ENCODE assay signal across 23 mouse cellular contexts in the genomic region with DNA sequence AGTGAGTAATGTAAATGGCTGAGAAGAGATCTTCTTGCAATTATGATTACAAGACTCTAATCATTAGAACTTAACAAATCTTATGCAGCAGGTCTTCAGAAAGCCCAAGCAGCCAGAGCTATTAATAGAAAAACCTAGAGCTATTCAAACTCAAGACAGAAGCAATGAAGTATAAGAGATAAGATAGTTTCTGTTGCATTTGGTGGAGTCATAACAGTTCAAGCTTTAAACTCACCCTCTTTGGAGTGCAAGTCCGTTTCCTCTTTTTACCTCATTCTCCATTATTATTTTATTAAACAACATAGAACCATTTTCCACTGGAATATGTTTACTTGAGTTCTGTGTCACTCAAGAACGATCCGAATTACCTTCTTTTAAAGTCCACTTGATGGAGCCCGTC. TPM values are rescaled to one million over a fixed set of nuclear protein-coding genes. Genes with fewer than 3 reads are reported as not detected.
DNase-seq lines count a peak whose midpoint lies in the region; ATAC-seq and TF ChIP-seq lines count a peak whose summit lies in the region.
"Had no signal": no experiment of that assay in that cellular context is flagged by ENCODE, and none has a peak within 500 bp of the region (broad histone marks: within the 10 kb centered on the region; RNA-seq: fewer than 3 reads in every experiment).

No protein-coding gene starts in this region.

- peaks cover 2% of the 10 kb centered on the region; the same call in 1 of the 2 replicates for H3K79me2 ChIP-seq in MEL (ENCODE audit: control insufficient read depth, insufficient read depth, low read length, poor library complexity)

- DNase-seq in G1E (ENCODE audit: low spot score) (no peak), MEL (ENCODE audit: low read depth, low spot score) (peak; percentile 84)
- DNase-seq in thymus, adult 18-20 months: no peak
- no peak for DNase-seq in embryonic facial prominence, embryonic 10.5 days (ENCODE audit: low spot score)
- DNase-seq: adrenal gland, adult 8-10 months; adrenal gland, postnatal 14 days; adrenal gland, postnatal 36 days; cerebellum, adult 11-12 months; cerebellum, adult 2 months; cerebellum, adult 9-10 months; cerebellum, postnatal 10 days; cerebellum, postnatal 25 days had no signal

- no peak for TF ChIP-seq POLR2A in MEL (IDR thresholded peaks at IDR 0.05; ENCODE audit: control insufficient read depth in 1 of 2, insufficient read depth in 1 of 2, low read depth in 1 of 2, low read length in 2 of 2, poor library complexity in 1 of 2)

- no peaks in the 10 kb centered on the region for H3K9me3 ChIP-seq in G1E (replicated peaks)
- H3K9me3 ChIP-seq in MEL (replicated peaks; ENCODE audit: insufficient read depth, low read length): no peaks in the 10 kb centered on the region
- no peaks in the 10 kb centered on the region for H3K9me3 ChIP-seq in embryonic facial prominence, embryonic 10.5 days
- H3K9me3 ChIP-seq: embryonic facial prominence, embryonic 13.5 days; embryonic facial prominence, embryonic 15.5 days; forebrain, embryonic 10.5 days; forebrain, embryonic 12.5 days had no signal

- no peak for TF ChIP-seq CTCF in G1E (IDR thresholded peaks at IDR 0.05; ENCODE audit: low read depth, low read length)
- TF ChIP-seq CTCF in MEL (IDR thresholded peaks at IDR 0.05 in 2 of 3, conservative IDR thresholded peaks at IDR 0.05 in 1 of 3; ENCODE audit: control insufficient read depth in 1 of 3, insufficient read depth in 1 of 3, low read depth in 2 of 3, low read length in 3 of 3, poor library complexity in 1 of 3, severe bottlenecking in 1 of 3): no peak

- peak overlapping the region; percentile 12 for H3K9ac ChIP-seq in MEL (ENCODE audit: control insufficient read depth, low read depth, low read length, poor library complexity, severe bottlenecking)
- H3K9ac ChIP-seq: embryonic facial prominence, embryonic 13.5 days; embryonic facial prominence, embryonic 15.5 days; forebrain, embryonic 12.5 days had no signal

- H3K4me3 ChIP-seq in G1E (ENCODE audit: low read depth, low read length) (no peak overlapping the region; the same call in 1 of the 2 replicates), MEL (ENCODE audit: control insufficient read depth in 1 of 2, insufficient read depth in 1 of 2, low read depth in 2 of 2, low read length in 2 of 2) (no peak overlapping the region)
- H3K4me3 ChIP-seq in embryonic facial prominence, embryonic 10.5 days: no peak overlapping the region
- H3K4me3 ChIP-seq: embryonic facial prominence, embryonic 13.5 days; embryonic facial prominence, embryonic 15.5 days; erythroblast, embryonic 14.5 days; forebrain, embryonic 10.5 days; forebrain, embryonic 12.5 days had no signal

- H3K27me3 ChIP-seq in G1E (ENCODE audit: insufficient read depth, low read length): no peaks in the 10 kb centered on the region
- H3K27me3 ChIP-seq in MEL (ENCODE audit: control insufficient read depth in 1 of 2, insufficient read depth in 2 of 2, low read length in 2 of 2): no peaks in the 10 kb centered on the region
- no peaks in the 10 kb centered on the region for H3K27me3 ChIP-seq in embryonic facial prominence, embryonic 10.5 days (replicated peaks; ENCODE audit: low read depth, poor library complexity, severe bottlenecking)
- H3K27me3 ChIP-seq: embryonic facial prominence, embryonic 13.5 days; embryonic facial prominence, embryonic 15.5 days; forebrain, embryonic 12.5 days; Patski had no signal

- H3K36me3 ChIP-seq in G1E (replicated peaks) (peaks cover 47% of the 10 kb centered on the region), MEL (ENCODE audit: control insufficient read depth in 1 of 2, insufficient read depth in 2 of 2, low read length in 2 of 2) (peaks cover 2 to 38% of the 10 kb centered on the region in 2 experiments; a peak in 3 of 4 replicates)
- H3K36me3 ChIP-seq in embryonic facial prominence, embryonic 10.5 days (replicated peaks): no peaks in the 10 kb centered on the region; the same call in 1 of the 2 replicates
- H3K36me3 ChIP-seq: embryonic facial prominence, embryonic 15.5 days; forebrain, embryonic 12.5 days had no signal

- no peak for TF ChIP-seq RAD21 in MEL (IDR thresholded peaks at IDR 0.05; ENCODE audit: low read depth, low read length)

- peaks cover 45% of the 10 kb centered on the region for H3K4me1 ChIP-seq in G1E (ENCODE audit: insufficient read depth, low read depth, low read length)
- peaks cover 17 to 24% of the 10 kb centered on the region in 2 experiments for H3K4me1 ChIP-seq in MEL (ENCODE audit: control insufficient read depth in 1 of 2, insufficient read depth in 2 of 2, low read length in 2 of 2)
- H3K4me1 ChIP-seq in embryonic facial prominence, embryonic 10.5 days: 0 out of 2 replicates have a peak, but pooled peaks cover 6% of the 10 kb centered on the region
- H3K4me1 ChIP-seq: embryonic facial prominence, embryonic 13.5 days; forebrain, embryonic 10.5 days; forebrain, embryonic 12.5 days had no signal

- ATAC-seq in G1E (ENCODE audit: extremely low read depth, insufficient number of reproducible peaks, low FRiP score, poor library complexity, severe bottlenecking): peak; percentile 22; the same call in 1 of the 2 replicates
- 0 out of 2 replicates have a peak, but pooled peaks have one; percentile 37 for ATAC-seq in megakaryocyte progenitor cell, adult 5-6 weeks (replicated peaks; ENCODE audit: poor library complexity)
- ATAC-seq in frontal cortex, adult (ENCODE audit: low TSS enrichment): no peak
- ATAC-seq: activated CD4-positive, CD25-positive, alpha-beta regulatory T cell, adult 4 months; forebrain, embryonic 14.5 days; forebrain, embryonic 16.5 days; Patski had no signal

- peak; percentile 85 to 89 for TF ChIP-seq EP300 in MEL (IDR thresholded peaks at IDR 0.05; ENCODE audit: low read depth in 1 of 2, low read length in 2 of 2)

- peak overlapping the region; percentile 73 for H3K27ac ChIP-seq in MEL (ENCODE audit: control insufficient read depth, low read depth, low read length)
- H3K27ac ChIP-seq in embryonic facial prominence, embryonic 10.5 days (replicated peaks): no peak overlapping the region
- H3K27ac ChIP-seq: embryonic facial prominence, embryonic 13.5 days; embryonic facial prominence, embryonic 15.5 days; forebrain, embryonic 10.5 days; forebrain, embryonic 12.5 days had no signal

- WGBS in embryonic facial prominence, embryonic 10.5 days: 91% methylated on average over 4 of the region's 4 CpGs

TF ChIP-seq in MEL, 35 proteins besides CTCF, POLR2A, EP300 and RAD21 (continues in another document):
- TF ChIP-seq NELFE (IDR thresholded peaks at IDR 0.05; ENCODE audit: low read depth, low read length) (no peak), MXI1 (IDR thresholded peaks at IDR 0.05; ENCODE audit: low read depth, low read length) (peak; percentile 37; the same call in 1 of the 2 replicates), ETS1 (IDR thresholded peaks at IDR 0.05; ENCODE audit: low read depth, low read length) (peak; percentile 92), ELF1 (IDR thresholded peaks at IDR 0.05; ENCODE audit: low read depth, low read length) (peak; percentile 23; the same call in 1 of the 2 replicates), UBTF (IDR thresholded peaks at IDR 0.05; ENCODE audit: borderline replicate concordance, insufficient read depth, low read depth, low read length) (no peak), MYC (IDR thresholded peaks at IDR 0.05; ENCODE audit: low read depth, low read length) (peak; percentile 73; the same call in 1 of the 2 replicates), CHD1 (IDR thresholded peaks at IDR 0.05; ENCODE audit: low read depth, low read length) (no peak), GABPA (IDR thresholded peaks at IDR 0.05; ENCODE audit: low read depth, low read length) (no peak), MAZ (IDR thresholded peaks at IDR 0.05; ENCODE audit: low read depth, low read length) (0 out of 2 replicates have a peak, but pooled peaks have one; percentile 58), TBP (IDR thresholded peaks at IDR 0.05; ENCODE audit: low read depth, low read length) (no peak), USF1 (IDR thresholded peaks at IDR 0.05; ENCODE audit: low read depth, low read length) (no peak), TCF12 (IDR thresholded peaks at IDR 0.05; ENCODE audit: low read depth, low read length) (peak; percentile 86), ZNF384 (IDR thresholded peaks at IDR 0.05; ENCODE audit: low read depth, low read length) (peak; percentile 35; the same call in 1 of the 2 replicates), NRF1 (IDR thresholded peaks at IDR 0.05; ENCODE audit: insufficient read depth, low read depth, low read length, poor library complexity, severe bottlenecking) (no peak), MAX (IDR thresholded peaks at IDR 0.05; ENCODE audit: low read length) (no peak), SMC3 (IDR thresholded peaks at IDR 0.05; ENCODE audit: low read depth, low read length) (no peak), MYB (IDR thresholded peaks at IDR 0.05; ENCODE audit: low read depth, low read length) (peak; percentile 71; the same call in 1 of the 2 replicates), SIN3A (IDR thresholded peaks at IDR 0.05; ENCODE audit: low read length) (peak; percentile 83), BHLHE40 (IDR thresholded peaks at IDR 0.05; ENCODE audit: borderline replicate concordance, low read depth, low read length) (no peak), MEF2A (IDR thresholded peaks at IDR 0.05; ENCODE audit: extremely low read depth, insufficient replicate concordance, low read depth, low read length, poor library complexity, severe bottlenecking) (peak; percentile 99), POLR2AphosphoS5 (IDR thresholded peaks at IDR 0.05; ENCODE audit: borderline replicate concordance, low read depth, low read length) (no peak), ZKSCAN1 (IDR thresholded peaks at IDR 0.05; ENCODE audit: low read depth, low read length) (no peak), GATA1 (IDR thresholded peaks at IDR 0.05; ENCODE audit: low read depth, low read length) (peak; percentile 86), ZC3H11A (IDR thresholded peaks at IDR 0.05; ENCODE audit: low read depth, low read length) (no peak), KAT2A (conservative IDR thresholded peaks at IDR 0.05; ENCODE audit: low read depth, low read length) (no peak; the same call in 1 of the 2 replicates), MAFK (IDR thresholded peaks at IDR 0.05; ENCODE audit: borderline replicate concordance, low read depth, low read length) (peak; percentile 45; the same call in 1 of the 2 replicates)

RNA-seq across cellular contexts. Expression of a gene that starts 29.1 kb away (rescaled TPM):
- total RNA-seq in G1E (2014; fragmentation: Nextera tagmentation) (44.5 and 47.7 TPM in 2 replicates), G1E (2017) (11.5 and 14.9 TPM in 2 replicates), MEL (2012; rRNA removed) (4.3 and 4.8 TPM in 2 replicates)
- polyA plus RNA-seq in G1E (2012) (10.9 and 11.0 TPM in 2 replicates), MEL (2012; ENCODE audit: insufficient read depth in 1 of 2, insufficient read length in 2 of 2, low read depth in 1 of 2, low replicate concordance in 2 of 2, missing spikeins in 1 of 2) (1 to 10 TPM in 1 of 2 experiments, not detected in 1; 5.7 TPM)
- total RNA-seq in megakaryocyte progenitor cell, adult 5-6 weeks (2015): 54.0 and 58.6 TPM in 2 replicates
- total RNA-seq in megakaryocyte progenitor cell, adult 5-6 weeks (2017): 45.6 and 50.2 TPM in 2 replicates
- polyA plus RNA-seq in embryonic facial prominence, embryonic 10.5 days (2016; fragmentation: Nextera tagmentation; extraction: Ambion mirVana): 5.4 and 5.5 TPM in 2 replicates
